Mouse (Mus musculus): ENCODE data around the gene Efl1.
"Not testable (repeated sequence)": the region's sequence is repeated elsewhere in the genome, so short reads cannot be mapped to it uniquely, and the experiment has no call there.

The Efl1 gene

DNA sequence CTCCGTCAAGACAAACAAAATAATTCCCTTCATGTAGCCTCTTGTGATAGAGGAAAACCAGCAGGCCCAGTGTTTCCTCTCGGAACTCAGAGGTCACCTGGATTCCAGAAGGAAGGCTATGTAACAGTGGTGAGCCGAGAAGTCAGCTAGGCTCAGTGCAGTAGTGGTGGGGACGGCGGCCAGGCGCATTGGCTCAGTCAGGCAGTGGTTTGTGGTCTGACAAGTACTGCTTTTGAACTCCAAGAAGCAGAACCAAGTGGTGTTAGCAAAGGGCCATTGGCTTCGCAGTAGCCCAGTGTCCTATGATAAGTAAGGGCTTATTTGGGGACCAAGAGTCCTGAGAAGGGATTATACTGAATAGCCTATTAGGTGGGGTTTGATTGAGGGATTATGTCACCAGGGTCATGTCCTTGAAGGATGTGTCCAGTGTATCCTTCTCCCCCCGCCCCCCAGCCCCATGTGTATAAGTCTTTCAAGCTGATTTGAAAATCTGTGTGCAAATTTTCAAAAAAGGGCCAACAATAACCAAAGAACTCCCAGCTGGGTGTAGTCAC lies 107.3 kb downstream of the Efl1 start:
- no peak for DNase-seq (ENCODE audit: inconsistent age in 2 of 2, low spot score in 1 of 2)

DNA sequence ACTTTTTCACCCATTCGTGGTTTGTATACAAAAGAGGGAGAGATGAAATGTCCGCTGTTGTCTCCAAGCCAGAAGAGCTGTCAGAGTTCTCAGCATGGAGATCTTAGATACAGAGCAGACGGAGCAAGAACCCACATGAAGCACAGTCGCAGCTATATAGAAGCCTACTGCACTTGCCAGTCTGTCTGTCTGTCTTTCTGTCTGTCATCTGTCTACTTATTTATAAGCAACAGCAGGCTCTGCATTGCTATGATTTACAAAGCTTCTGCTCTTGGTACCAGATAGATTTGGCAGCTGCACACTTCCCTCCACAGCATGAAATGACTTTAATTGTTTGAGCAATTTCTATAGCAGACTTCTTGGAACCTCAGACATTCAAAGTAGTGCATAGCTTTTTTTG lies 110.1 kb downstream of the Efl1 start:
- DNase-seq (ENCODE audit: inconsistent age in 2 of 2, low spot score in 1 of 2) = no peak

DNA sequence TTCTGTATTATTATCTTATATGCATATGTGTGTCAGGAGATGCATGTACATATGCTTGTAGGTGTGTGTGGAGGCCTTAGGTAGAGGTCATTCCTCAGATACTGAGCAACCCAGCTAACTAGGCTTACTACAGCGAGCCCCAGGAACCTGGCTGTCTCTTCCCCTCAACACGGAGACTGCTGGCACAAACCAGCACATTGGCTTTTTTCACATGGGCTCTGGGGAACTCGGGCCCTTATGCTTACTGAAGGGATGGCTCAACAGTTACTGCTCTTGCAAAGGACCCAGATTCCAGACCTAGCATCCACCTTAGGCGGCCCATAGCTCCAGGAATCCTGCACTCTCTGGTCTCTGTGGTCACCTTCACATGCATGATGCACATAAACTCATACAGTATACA lies 110.7 kb downstream of the Efl1 start:
- no peak for DNase-seq (ENCODE audit: inconsistent age in 2 of 2, low spot score in 1 of 2)

DNA sequence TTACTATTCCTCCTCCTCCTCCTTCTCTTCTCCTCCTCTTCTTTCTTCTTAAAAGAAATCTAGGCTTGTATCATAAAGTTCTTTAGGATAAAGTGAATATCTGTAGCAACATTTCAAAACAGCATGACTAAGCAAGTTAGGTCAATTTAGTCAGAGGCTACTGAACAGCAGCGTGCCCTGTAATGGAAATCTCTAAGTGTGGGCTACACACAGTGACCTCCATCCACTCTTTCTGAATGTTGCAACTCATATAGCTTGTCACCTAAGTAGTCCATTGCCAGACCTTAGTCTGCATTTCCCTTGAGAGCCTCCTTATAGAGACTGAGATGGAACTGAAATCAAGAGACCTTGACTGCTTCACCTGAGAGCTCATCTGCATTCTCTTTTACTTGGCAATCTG lies 116.5 kb downstream of the Efl1 start:
- no peak for DNase-seq (ENCODE audit: inconsistent age in 2 of 2, low spot score in 1 of 2)

DNA sequence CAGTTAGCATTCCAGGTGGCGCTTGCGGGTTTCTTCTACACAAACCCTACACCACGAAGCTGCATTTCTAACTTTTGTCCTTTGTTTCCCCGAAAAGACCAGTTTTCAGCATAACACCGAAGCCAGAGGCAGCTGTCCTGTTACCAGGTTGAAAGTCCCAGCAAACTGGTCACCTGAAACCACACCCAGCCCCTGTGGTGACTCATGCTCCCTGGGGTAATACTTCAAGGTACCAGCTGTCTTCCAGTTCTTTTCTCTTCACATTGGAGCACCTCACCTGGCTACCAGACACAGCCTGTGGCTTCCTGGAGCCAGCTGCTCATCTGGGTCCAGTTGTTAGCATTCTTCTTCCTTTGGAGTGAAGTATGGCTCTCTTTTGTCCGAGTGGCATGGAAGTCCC lies 118.2 kb downstream of the Efl1 start:
- no peak for DNase-seq (ENCODE audit: inconsistent age in 2 of 2, low spot score in 1 of 2)

DNA sequence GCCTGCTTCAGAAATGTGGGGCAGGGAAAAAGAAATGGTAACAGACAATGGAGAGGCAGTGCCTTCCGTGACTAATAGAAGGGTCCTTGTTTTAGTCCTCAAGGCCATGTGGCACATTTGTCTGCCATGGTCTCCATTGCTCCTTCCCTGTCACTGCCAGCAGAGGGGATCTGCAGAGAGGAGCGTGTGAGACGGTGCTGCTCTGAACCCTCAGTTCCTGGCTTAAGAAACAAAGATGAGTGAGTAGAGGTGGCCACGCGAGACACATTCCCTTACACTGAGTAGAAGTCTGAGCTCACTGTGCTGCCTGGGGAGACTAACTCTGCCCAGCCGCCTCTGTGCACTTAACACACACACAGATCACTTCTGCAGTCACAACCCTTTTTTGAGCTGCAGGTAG lies 121.8 kb downstream of the Efl1 start:
- DNase-seq (ENCODE audit: inconsistent age in 2 of 2, low spot score in 1 of 2) = peak; percentile 42 to 71

DNA sequence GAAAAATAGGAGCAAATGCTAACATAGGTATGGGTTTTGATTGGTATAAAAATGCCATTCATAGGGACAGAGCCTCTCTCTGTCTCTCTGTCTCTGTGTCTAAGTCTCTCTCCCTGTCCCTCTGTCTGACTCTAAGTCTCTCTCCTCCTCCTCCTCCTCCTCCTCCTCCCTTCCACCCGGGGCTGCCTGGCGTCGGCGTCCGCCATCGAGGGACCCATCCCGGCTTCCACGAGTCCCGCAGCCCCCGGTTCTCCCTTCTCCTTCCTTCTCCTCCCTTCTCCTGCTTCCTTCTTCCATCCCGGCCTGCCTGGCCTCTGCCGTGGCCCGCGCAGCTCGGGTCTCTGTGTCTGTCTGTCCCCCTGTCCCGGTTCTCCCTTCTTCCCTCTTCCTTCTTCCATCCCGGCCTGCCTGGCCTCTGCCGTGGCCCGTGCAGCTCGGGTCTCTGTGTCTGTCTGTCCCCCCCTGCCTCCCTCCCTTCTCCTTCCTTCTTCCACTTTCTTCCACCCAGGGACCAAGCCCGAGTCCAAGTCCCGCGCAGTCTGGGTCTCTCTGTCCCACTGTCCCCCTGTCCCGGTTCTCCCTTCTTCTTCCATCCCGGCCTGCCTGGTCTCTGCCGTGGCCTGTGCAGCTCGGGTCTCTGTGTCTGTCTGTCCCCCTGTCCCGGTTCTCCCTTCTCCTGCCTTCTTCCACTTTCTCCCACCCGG lies 122.7 kb downstream of the Efl1 start:
- not testable (repeated sequence) for DNase-seq (ENCODE audit: inconsistent age in 2 of 2, low spot score in 1 of 2)

DNA sequence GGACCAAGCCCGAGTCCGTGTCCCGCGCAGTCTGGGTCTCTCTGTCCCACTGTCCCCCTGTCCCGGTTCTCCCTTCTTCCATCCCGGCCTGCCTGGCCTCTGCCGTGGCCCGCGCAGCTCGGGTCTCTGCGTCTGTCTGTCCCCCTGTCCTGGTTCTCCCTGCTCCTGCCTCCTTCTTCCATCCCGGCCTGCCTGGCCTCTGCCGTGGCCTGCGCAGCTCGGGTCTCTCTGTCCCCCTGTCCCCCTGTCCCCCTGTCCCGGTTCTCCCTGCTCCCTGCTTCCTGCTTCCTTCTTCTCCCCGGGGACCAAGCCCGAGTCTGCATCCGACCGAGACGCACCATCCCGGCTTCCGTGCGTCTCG lies 123.2 kb downstream of the Efl1 start:
- DNase-seq (ENCODE audit: inconsistent age in 2 of 2, low spot score in 1 of 2) = not testable (repeated sequence)

DNA sequence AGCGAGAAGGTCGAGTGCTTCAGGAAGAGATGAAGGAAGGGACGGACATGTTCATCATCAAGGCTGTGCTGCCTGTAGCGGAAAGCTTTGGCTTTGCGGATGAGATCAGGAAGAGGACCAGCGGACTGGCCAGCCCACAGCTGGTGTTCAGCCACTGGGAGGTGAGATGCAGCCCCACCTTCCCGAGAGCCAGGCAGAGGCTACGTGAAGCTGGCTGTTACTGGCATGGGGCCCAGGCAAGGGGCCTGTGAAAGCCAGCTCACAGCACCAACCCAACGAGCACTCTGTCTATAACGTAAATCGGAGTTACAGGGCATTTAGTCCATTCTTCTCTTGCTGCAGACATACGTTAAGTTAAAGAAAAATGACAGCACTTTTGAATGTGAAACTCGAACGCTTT lies 124.1 kb downstream of the Efl1 start:
- no peak for DNase-seq (ENCODE audit: inconsistent age in 2 of 2, low spot score in 1 of 2)

DNA sequence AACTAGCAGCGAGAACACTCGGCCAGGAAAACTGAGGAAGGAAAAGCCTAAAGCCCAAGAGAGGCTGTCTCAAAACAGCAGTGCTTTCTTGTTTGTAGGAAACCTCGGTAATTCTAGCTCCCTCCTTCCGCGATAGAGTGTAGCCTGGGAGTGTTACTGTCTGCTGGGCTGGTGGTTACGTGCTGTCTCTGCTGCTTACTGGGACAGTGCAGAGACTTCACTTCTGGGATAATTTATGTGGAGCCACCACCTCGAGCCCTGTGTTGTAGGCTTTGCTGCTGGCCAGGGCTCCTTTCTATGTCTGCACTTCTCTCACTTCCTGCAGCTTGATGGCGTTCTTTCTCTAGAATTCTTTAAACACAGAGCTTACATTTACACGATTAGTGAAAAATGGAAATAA lies 124.7 kb downstream of the Efl1 start:
- DNase-seq (ENCODE audit: inconsistent age in 2 of 2, low spot score in 1 of 2) = no peak

DNA sequence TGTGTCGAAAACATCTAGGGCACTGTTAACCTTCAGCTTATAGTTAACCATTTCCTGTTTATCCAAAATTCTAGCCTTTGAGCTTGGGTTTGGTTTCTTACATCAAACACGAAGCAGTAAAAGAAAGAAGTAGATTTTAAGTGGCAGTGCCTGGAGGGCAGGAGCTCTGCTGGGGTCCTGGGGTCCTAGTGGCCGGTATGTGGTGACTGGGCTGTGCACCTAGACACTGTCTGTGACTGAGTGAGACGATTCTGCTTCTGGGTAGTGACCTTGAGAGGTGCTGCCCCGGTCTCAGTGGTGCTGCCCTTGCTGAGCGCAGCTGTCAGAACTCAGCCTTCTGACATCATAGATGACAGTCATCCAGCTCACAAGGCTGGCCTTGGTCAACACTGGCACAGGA lies 125.5 kb downstream of the Efl1 start:
- DNase-seq (ENCODE audit: inconsistent age in 2 of 2, low spot score in 1 of 2) = peak; percentile 71 to 83

DNA sequence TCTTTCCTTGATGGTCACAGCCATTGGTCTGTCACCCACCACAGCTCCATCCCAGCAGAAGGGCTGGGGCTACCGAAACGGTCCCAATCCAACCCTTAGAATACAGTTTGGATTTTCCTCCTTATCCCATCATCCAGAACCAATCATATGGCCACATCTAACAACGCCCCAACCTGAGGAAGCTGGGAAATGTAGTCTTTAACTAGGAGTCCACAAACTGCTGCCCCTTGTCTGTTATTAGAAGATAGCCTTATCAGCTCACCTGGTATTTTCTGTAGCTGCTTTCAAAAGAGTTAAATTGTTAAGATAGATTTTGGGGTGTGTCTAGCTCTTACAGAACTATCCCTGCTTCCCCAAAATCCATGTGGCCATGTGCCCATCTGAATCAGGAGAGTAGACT lies 126.7 kb downstream of the Efl1 start:
- DNase-seq (ENCODE audit: inconsistent age in 2 of 2, low spot score in 1 of 2) = no peak

DNA sequence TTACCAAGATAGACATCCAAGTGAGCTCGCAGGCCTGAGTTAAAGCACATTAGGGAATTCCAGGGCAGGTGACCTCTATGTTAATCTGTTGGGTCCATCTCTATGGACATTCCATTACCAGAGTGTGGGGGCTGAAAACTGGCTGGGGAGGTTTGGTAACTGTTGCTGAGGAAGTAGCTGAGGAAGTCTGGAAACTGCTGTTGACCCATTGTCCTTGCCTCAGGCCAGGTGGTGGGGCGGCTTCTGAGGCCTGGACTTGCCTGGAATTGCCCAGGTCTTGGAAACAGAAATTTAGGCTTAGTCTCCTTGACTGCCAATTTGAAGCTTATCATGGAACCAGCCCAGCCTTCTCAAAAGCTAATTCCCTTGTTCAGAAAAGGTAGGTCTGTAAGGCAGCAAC lies 134.7 kb downstream of the Efl1 start:
- no peak for DNase-seq (ENCODE audit: inconsistent age in 2 of 2, low spot score in 1 of 2)

DNA sequence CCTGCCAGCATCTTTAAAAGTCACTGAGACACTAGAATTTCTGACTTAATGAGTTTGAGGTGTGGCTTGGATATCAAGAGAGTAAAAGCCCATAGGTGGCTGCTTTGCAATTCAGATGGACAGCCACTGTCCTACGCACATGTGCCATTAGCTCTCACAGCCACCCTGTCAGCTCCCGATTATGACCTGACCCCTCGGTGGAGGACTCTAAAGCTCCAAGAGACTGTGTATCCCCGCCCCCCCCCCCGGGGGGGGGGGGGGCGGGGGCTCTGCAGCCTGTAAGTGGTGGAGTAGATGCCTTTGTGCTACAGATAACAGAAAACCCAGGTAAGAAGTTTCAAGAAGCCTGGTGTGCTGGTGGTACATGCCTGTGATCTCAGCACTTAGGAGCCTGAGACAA lies 135.3 kb downstream of the Efl1 start:
- DNase-seq (ENCODE audit: inconsistent age in 2 of 2, low spot score in 1 of 2) = no peak

DNA sequence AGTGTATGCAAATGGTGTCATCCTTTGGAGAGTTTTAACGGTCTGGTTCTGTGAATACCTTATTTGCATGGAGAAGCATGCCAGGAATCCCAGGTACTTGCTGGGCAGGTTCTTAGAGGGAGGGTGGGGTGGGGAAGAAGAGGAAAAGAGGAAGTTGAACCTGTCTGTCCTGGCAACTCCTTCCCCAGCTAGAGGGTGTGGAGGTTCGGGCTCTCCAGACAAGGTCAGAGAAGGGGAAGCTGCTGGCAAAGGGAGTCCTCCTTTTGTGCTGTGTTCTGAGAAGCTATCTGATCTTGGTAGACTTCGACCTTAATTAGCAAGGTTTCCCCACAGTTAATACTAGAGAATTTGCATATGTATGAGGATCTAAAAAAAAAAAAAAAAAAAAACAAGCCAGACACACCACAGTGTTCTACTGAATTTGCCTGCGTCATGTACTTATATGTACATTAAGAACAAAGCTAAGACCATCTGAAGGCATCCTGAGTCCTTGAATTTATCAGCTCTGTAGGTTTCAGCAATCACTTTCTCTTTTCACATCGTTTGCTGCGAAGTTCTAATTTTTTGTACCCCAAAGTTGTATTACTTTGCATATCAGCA lies 137.0 kb downstream of the Efl1 start:
- no peak for DNase-seq (ENCODE audit: inconsistent age in 2 of 2, low spot score in 1 of 2)

DNA sequence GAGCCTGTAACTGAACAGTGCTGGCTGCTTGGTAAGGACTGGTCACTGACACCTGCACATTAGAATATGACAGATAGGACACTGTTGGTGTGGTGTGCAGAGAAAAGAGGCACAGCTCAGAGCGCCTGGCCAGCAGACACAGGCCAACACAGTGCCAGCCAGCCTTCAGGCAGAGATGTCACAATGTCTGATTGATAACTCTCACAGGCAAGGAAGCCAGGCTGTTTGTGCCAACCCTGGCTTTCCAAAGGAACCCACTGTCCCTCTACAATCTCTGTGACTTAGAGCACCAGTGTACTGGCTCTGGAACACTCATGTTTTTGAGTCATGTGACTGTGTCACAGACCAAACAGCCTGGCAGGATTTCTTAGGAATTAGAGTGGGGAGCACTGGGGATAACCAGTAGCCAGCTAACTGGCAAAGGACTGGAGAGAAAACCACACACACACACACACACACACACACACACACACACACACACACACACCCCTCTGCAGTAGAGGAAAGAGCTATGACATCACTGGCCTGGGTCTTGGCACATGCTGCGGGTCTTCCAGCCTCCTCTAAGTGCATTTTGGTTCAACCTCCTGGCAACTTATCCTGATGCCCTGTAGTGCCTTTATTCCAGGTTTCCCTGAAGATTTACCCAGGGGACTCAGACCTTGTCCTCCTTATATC lies 137.7 kb downstream of the Efl1 start:
- peak; percentile 83 to 84 for DNase-seq (ENCODE audit: inconsistent age in 2 of 2, low spot score in 1 of 2)

DNA sequence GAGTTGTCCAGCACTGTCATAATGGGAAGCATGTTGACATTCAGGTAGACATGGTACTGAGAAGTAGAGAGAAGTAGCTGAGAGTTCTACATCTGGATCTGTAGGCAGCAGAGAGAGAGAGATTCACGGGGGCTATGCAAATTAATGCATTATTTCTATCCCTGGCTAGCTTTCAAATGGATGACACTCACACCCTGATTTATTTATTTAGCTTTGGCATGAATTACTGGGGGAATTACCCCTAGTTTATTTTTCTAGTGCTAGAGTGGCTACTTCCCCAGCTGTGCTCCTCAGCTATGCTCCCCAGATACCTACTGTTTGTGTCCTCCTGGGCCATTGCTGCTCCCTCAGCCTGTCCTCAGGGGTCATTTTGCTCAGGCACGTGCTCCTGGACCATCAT lies 144.2 kb downstream of the Efl1 start:
- DNase-seq (ENCODE audit: inconsistent age in 2 of 2, low spot score in 1 of 2) = no peak

DNA sequence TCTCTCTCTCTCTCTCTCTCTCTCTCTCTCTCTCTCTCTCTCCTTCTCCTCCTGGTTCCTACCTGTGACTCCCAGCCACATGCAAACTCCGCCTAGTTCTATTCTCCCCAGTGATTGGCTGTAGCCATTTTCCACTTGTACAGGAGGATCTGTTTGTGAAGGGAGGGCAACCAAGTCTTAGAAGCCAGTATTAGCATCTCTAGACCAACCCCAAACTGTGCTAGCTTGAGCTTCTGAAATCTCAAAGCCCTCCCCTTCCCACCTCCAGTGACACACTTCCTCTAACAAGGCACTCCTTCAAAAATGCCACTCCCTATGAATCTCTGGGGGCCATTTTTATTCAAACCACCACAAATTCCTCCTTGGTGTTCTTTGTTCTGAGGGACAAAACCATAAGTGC lies 144.7 kb downstream of the Efl1 start:
- no peak for DNase-seq (ENCODE audit: inconsistent age in 2 of 2, low spot score in 1 of 2)

DNA sequence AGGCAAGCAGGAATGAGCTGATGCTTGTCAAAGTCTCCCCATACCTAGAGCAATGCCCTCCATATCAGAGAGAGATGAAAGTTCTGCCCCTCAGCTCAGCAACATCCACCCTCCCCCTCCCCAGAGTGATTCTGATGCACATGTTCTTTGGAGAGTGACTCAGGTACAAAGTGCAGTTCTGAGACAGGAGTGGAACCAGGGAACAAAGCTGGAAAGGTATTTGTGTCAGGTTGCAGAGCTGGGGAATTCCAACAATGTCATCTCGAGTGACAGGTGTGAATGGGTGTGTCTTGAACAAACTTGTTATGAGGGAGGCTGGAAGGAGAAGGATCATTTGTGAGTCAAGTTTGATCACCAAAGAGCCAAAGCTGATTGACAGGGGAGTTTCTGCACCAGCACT lies 146.1 kb downstream of the Efl1 start:
- DNase-seq (ENCODE audit: inconsistent age in 2 of 2, low spot score in 1 of 2) = no peak

DNA sequence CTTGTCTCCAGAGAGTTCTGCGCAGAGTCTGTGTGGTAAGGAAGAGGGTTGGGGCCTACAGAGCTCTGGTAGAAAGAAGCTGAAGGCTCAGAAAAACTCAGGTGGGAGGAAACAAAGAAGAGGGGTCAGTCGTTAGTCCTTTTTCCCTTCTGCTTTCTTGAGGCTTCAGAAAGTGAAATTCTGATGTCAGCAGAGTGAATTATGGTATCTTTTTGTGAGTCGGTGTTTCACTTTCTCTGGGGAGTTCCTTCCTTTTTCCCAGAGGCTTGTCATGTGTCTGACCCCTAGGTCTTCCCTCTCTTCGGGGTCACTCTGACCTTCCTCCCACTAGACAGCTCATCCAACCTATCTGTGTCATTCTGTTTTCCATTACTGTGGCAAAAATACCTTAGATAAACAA lies 153.8 kb downstream of the Efl1 start:
- DNase-seq (ENCODE audit: inconsistent age in 2 of 2, low spot score in 1 of 2) = no peak

DNA sequence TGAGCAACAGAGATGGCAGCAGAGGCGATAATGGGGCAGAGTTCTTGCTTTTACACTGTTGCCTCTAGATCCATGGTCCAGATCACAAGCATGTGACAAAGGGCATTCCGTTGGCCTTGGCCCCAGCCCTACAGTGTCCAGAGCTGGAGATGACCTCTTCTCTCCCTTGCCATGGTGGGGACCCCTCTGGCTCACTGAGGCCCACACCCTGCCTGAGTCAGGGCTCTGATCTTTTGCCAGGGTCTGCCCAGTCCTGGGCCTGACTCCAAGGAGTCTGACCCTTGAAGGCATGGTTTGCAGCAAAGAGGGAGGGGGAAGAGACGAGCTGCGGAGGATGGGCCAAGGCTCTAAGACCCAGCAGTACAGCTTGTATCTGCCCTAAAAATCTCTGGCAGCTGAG lies 159.8 kb downstream of the Efl1 start:
- DNase-seq (ENCODE audit: inconsistent age in 2 of 2, low spot score in 1 of 2) = peak; percentile 16 to 32

DNA sequence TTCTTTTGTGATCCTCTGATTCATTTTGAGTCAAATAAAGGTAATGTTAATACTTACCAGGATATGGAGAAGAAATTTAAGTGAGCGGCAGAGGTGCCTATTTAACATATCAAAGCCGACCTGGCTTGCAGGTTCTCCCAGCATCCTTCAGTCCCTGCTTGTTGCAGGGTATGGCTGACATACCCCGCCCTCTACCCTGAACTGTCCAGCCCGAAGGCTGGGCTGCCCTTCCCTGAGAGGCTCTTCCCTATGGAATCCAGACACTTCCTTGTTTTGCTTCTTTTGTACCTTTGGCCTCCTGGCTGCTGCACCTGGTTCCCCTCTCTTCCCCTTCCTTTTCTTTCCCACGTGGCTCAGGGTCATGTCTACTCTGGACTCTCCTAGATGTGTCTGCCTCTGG lies 160.7 kb downstream of the Efl1 start:
- no peak for DNase-seq (ENCODE audit: inconsistent age in 2 of 2, low spot score in 1 of 2)

DNA sequence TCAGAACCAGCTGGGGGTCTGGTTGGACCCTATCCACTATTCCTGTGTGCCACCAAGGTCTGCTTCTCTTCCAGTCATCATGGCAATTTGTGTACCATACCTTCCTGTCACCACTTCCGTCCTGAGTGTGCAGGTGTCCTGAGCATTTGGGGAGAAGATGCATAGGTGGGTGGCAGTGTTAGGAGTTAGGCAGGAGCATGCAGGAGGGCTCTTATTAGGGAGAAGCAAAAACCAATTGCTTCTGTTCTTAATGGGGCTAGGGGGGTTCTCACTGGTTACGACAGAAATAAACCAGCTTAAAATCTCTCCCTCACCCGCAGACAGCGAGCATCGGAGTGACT lies 162.4 kb downstream of the Efl1 start:
- DNase-seq (ENCODE audit: inconsistent age in 2 of 2, low spot score in 1 of 2) = no peak
